Mouse (Mus musculus) retina, postnatal 7 days (tissue): ENCODE data around the gene Ube2i.

Experiments
- DNase-seq: peaks from one replicate; pipeline ENCODE4 v3.0.0-alpha.2; 2012; ENCODE audit warnings: low read depth, low spot score

The Ube2i gene

DNA sequence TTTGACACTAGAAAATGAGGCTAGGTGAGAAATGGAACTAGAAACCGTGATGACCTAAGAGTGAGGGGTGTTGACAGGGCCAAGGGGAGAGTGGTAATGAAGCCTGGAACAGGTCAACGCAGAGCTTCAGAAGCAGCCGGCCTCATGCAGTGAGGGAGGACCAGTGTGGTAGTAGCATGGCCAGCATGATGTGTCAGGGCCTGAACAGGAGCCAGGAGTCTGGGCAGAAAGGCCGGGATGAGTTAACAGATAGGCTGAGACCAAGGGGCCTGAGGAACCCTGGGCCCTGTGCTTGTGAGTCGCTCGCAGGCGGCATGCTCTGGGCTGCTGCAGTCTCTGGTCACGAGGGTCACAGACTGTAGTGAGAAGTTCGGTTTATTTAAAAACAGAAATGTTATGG is 55.5 kb downstream of the Ube2i start:
- DNase-seq = no peak

- no peak for DNase-seq
Measured at GRCm38 (mm10) chr17:25215431-25215830, 59.0 kb downstream of the Ube2i start.
